Mouse (Mus musculus): ENCODE measurements at regions not wholly inside any gene's neighbourhood (a gene's known extent, or its start where the extent isn't known, plus 50 kb on each side); places are given as distances from the start of the nearest gene placed in this dataset.

GRCm38 (mm10) chr9:115660371-115660770 is 248.9 kb upstream of the Gadl1 start:
- 79% methylated on average over 1 of the region's 1 CpGs for WGBS

GRCm38 (mm10) chr9:115661834-115662425 is 247.3 kb upstream of the Gadl1 start:
- Histone ChIP-seq H3K9ac (ENCODE audit: low read depth, low read length) (no peak overlapping the region), H3K4me3 (ENCODE audit: low read depth, low read length) (no peak overlapping the region), H3K27ac (ENCODE audit: low read depth, low read length) (no peak overlapping the region), H3K4me2 (replicated peaks; ENCODE audit: low read depth, low read length) (no peak overlapping the region), H3K9me3 (ENCODE audit: control insufficient read depth, low read length) (no peaks in the 10 kb centered on the region), H3K36me3 (ENCODE audit: control insufficient read depth, insufficient read depth, low read length) (no peaks in the 10 kb centered on the region), H3K27me3 (ENCODE audit: control insufficient read depth, insufficient read depth, low read length) (no peaks in the 10 kb centered on the region), H3K4me1 (replicated peaks; ENCODE audit: control insufficient read depth, insufficient read depth, low read length) (no peaks in the 10 kb centered on the region)
- ATAC-seq (ENCODE audit: low FRiP score) (no peak), DNase-seq (ENCODE audit: low spot score) (no peak)
- WGBS: 71% methylated on average over 5 of the region's 5 CpGs

More at GRCm38 (mm10) chr9:115660371-115660770, 248.9 kb upstream of the Gadl1 start:
- no peak overlapping the region for H3K4me3 ChIP-seq (ENCODE audit: low read depth, low read length)
- H3K27me3 ChIP-seq (ENCODE audit: control insufficient read depth, insufficient read depth, low read length): no peaks in the 10 kb centered on the region
- DNase-seq (ENCODE audit: low spot score) (no peak), ATAC-seq (ENCODE audit: low FRiP score) (no peak)
- H3K36me3 ChIP-seq (ENCODE audit: control insufficient read depth, insufficient read depth, low read length): no peaks in the 10 kb centered on the region
- no peaks in the 10 kb centered on the region for H3K9me3 ChIP-seq (ENCODE audit: control insufficient read depth, low read length)
- H3K4me2 ChIP-seq (replicated peaks; ENCODE audit: low read depth, low read length): no peak overlapping the region
- H3K9ac ChIP-seq (ENCODE audit: low read depth, low read length): no peak overlapping the region
- H3K4me1 ChIP-seq (replicated peaks; ENCODE audit: control insufficient read depth, insufficient read depth, low read length): no peaks in the 10 kb centered on the region
- no peak overlapping the region for H3K27ac ChIP-seq (ENCODE audit: low read depth, low read length)

GRCm38 (mm10) chr9:115665337-115666004 is 243.8 kb upstream of the Gadl1 start:
- H3K4me2 ChIP-seq (replicated peaks; ENCODE audit: low read depth, low read length): no peak overlapping the region
- no peaks in the 10 kb centered on the region for H3K36me3 ChIP-seq (ENCODE audit: control insufficient read depth, insufficient read depth, low read length)
- H3K9me3 ChIP-seq (ENCODE audit: control insufficient read depth, low read length): no peaks in the 10 kb centered on the region
- DNase-seq (ENCODE audit: low spot score) (no peak), ATAC-seq (ENCODE audit: low FRiP score) (no peak)
- H3K4me3 ChIP-seq (ENCODE audit: low read depth, low read length): no peak overlapping the region
- H3K4me1 ChIP-seq (replicated peaks; ENCODE audit: control insufficient read depth, insufficient read depth, low read length): no peaks in the 10 kb centered on the region
- no peak overlapping the region for H3K27ac ChIP-seq (ENCODE audit: low read depth, low read length)
- 35% methylated on average over 5 of the region's 5 CpGs for WGBS
- no peak overlapping the region for H3K9ac ChIP-seq (ENCODE audit: low read depth, low read length)
- no peaks in the 10 kb centered on the region for H3K27me3 ChIP-seq (ENCODE audit: control insufficient read depth, insufficient read depth, low read length)

GRCm38 (mm10) chr9:115666530-115666929 is 242.7 kb upstream of the Gadl1 start:
- 79% methylated on average over 3 of the region's 3 CpGs for WGBS
- no peak for DNase-seq (ENCODE audit: low spot score)
- H3K9ac ChIP-seq (ENCODE audit: low read depth, low read length): no peak overlapping the region

GRCm38 (mm10) chr9:115680703-115681576 is 228.3 kb upstream of the Gadl1 start:
- DNase-seq (ENCODE audit: low spot score): no peak

More at GRCm38 (mm10) chr9:115666530-115666929, 242.7 kb upstream of the Gadl1 start:
- no peaks in the 10 kb centered on the region for H3K9me3 ChIP-seq (ENCODE audit: control insufficient read depth, low read length)
- H3K36me3 ChIP-seq (ENCODE audit: control insufficient read depth, insufficient read depth, low read length): no peaks in the 10 kb centered on the region
- H3K27ac ChIP-seq (ENCODE audit: low read depth, low read length): no peak overlapping the region
- H3K27me3 ChIP-seq (ENCODE audit: control insufficient read depth, insufficient read depth, low read length): no peaks in the 10 kb centered on the region
- no peak overlapping the region for H3K4me3 ChIP-seq (ENCODE audit: low read depth, low read length)
- no peak for ATAC-seq (ENCODE audit: low FRiP score)
- no peaks in the 10 kb centered on the region for H3K4me1 ChIP-seq (replicated peaks; ENCODE audit: control insufficient read depth, insufficient read depth, low read length)
- no peak overlapping the region for H3K4me2 ChIP-seq (replicated peaks; ENCODE audit: low read depth, low read length)

GRCm38 (mm10) chr9:115681841-115682240 is 227.4 kb upstream of the Gadl1 start:
- WGBS: 57% methylated on average over 9 of the region's 9 CpGs
- no peak for DNase-seq (ENCODE audit: low spot score)
- ATAC-seq (ENCODE audit: low FRiP score): no peak
- H3K4me3 ChIP-seq (ENCODE audit: low read depth, low read length): no peak overlapping the region
- H3K27ac ChIP-seq (ENCODE audit: low read depth, low read length): no peak overlapping the region
- H3K9me3 ChIP-seq (ENCODE audit: control insufficient read depth, low read length): no peaks in the 10 kb centered on the region
- H3K36me3 ChIP-seq (ENCODE audit: control insufficient read depth, insufficient read depth, low read length): no peaks in the 10 kb centered on the region
- H3K4me1 ChIP-seq (replicated peaks; ENCODE audit: control insufficient read depth, insufficient read depth, low read length): no peaks in the 10 kb centered on the region
- no peak overlapping the region for H3K9ac ChIP-seq (ENCODE audit: low read depth, low read length)
- H3K4me2 ChIP-seq (replicated peaks; ENCODE audit: low read depth, low read length): no peak overlapping the region
- no peaks in the 10 kb centered on the region for H3K27me3 ChIP-seq (ENCODE audit: control insufficient read depth, insufficient read depth, low read length)

More at GRCm38 (mm10) chr9:115680703-115681576, 228.3 kb upstream of the Gadl1 start:
- ATAC-seq (ENCODE audit: low FRiP score): no peak
- H3K4me1 ChIP-seq (replicated peaks; ENCODE audit: control insufficient read depth, insufficient read depth, low read length): no peaks in the 10 kb centered on the region
- H3K27ac ChIP-seq (ENCODE audit: low read depth, low read length): no peak overlapping the region
- no peaks in the 10 kb centered on the region for H3K36me3 ChIP-seq (ENCODE audit: control insufficient read depth, insufficient read depth, low read length)
- H3K9me3 ChIP-seq (ENCODE audit: control insufficient read depth, low read length): no peaks in the 10 kb centered on the region
- H3K27me3 ChIP-seq (ENCODE audit: control insufficient read depth, insufficient read depth, low read length): no peaks in the 10 kb centered on the region
- no peak overlapping the region for H3K9ac ChIP-seq (ENCODE audit: low read depth, low read length)
- H3K4me2 ChIP-seq (replicated peaks; ENCODE audit: low read depth, low read length): no peak overlapping the region
- WGBS: 53% methylated on average over 9 of the region's 9 CpGs
- H3K4me3 ChIP-seq (ENCODE audit: low read depth, low read length): no peak overlapping the region

GRCm38 (mm10) chr9:115683951-115684350 is 225.3 kb upstream of the Gadl1 start:
- Histone ChIP-seq H3K9ac (ENCODE audit: low read depth, low read length) (no peak overlapping the region), H3K4me2 (replicated peaks; ENCODE audit: low read depth, low read length) (no peak overlapping the region), H3K9me3 (ENCODE audit: control insufficient read depth, low read length) (no peaks in the 10 kb centered on the region), H3K36me3 (ENCODE audit: control insufficient read depth, insufficient read depth, low read length) (no peaks in the 10 kb centered on the region), H3K27ac (ENCODE audit: low read depth, low read length) (no peak overlapping the region), H3K27me3 (ENCODE audit: control insufficient read depth, insufficient read depth, low read length) (no peaks in the 10 kb centered on the region), H3K4me3 (ENCODE audit: low read depth, low read length) (no peak overlapping the region), H3K4me1 (replicated peaks; ENCODE audit: control insufficient read depth, insufficient read depth, low read length) (peaks cover 2% of the 10 kb centered on the region; the same call in 1 of the 2 replicates)
- ATAC-seq (ENCODE audit: low FRiP score) (no peak), DNase-seq (ENCODE audit: low spot score) (no peak)

GRCm38 (mm10) chr9:115686605-115687004 is 222.7 kb upstream of the Gadl1 start:
- Histone ChIP-seq H3K4me1 (replicated peaks; ENCODE audit: control insufficient read depth, insufficient read depth, low read length) (peaks cover 2% of the 10 kb centered on the region; the same call in 1 of the 2 replicates), H3K9ac (ENCODE audit: low read depth, low read length) (no peak overlapping the region), H3K27me3 (ENCODE audit: control insufficient read depth, insufficient read depth, low read length) (no peaks in the 10 kb centered on the region), H3K9me3 (ENCODE audit: control insufficient read depth, low read length) (no peaks in the 10 kb centered on the region), H3K36me3 (ENCODE audit: control insufficient read depth, insufficient read depth, low read length) (no peaks in the 10 kb centered on the region), H3K4me3 (ENCODE audit: low read depth, low read length) (no peak overlapping the region), H3K4me2 (replicated peaks; ENCODE audit: low read depth, low read length) (no peak overlapping the region), H3K27ac (ENCODE audit: low read depth, low read length) (no peak overlapping the region)
- no peak for ATAC-seq (ENCODE audit: low FRiP score)
- no peak for DNase-seq (ENCODE audit: low spot score)
- WGBS: 93% methylated on average over 5 of the region's 5 CpGs

Data from hindbrain, embryonic 11.5 days (tissue).